Mouse (Mus musculus) MN1 (cell line): ENCODE data around the gene Hephl1.
"Not testable (repeated sequence)": the region's sequence is repeated elsewhere in the genome, so short reads cannot be mapped to it uniquely, and the experiment has no call there.

Experiments used
- DNase-seq: peaks from one replicate; pipeline ENCODE4 v3.0.0-alpha.2; 2016; ENCODE audit warnings: low spot score

The Hephl1 gene

GRCm38 (mm10) chr9:15112008-15112407 is at the start of gene Hephl1:
Gene Hephl1, minus strand, starts transcription at chr9:15112108.
- DNase-seq = no peak

GRCm38 (mm10) chr9:15149246-15149926 is 37.5 kb upstream of the Hephl1 start:
- no peak for DNase-seq

GRCm38 (mm10) chr9:15140546-15140945 is 28.6 kb upstream of the Hephl1 start:
- DNase-seq = no peak

GRCm38 (mm10) chr9:15125897-15126296 is 14.0 kb upstream of the Hephl1 start:
- DNase-seq = no peak

DNA sequence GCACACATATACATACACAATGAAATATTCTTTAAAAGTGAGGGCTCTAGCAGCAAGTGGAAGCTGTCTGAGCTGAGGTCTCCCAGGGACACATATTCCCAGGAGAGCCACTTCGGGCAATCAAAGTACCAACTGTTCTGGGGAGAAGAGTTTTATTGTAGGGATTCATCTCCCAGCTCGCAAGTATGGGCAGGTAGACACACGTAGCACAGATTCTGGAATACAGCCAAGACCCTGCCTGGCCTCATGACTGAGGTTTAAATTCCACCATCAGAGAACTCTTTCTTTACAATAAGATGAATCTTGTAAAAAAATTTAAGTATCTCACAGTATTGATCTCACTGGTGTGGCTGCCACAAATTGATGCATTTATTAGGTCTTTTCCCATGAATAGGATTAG is 10.5 kb upstream of the Hephl1 start:
- DNase-seq = no peak

GRCm38 (mm10) chr9:15120841-15121358 is 9.0 kb upstream of the Hephl1 start:
- DNase-seq = no peak

- no peak for DNase-seq
These were observed 8.3 kb upstream of the Hephl1 start for GRCm38 (mm10) chr9:15120209-15120608.

GRCm38 (mm10) chr9:15119515-15119914 is 7.6 kb upstream of the Hephl1 start:
- DNase-seq = no peak

- DNase-seq = no peak
These were observed 4.3 kb upstream of the Hephl1 start for GRCm38 (mm10) chr9:15116165-15116564.

DNA sequence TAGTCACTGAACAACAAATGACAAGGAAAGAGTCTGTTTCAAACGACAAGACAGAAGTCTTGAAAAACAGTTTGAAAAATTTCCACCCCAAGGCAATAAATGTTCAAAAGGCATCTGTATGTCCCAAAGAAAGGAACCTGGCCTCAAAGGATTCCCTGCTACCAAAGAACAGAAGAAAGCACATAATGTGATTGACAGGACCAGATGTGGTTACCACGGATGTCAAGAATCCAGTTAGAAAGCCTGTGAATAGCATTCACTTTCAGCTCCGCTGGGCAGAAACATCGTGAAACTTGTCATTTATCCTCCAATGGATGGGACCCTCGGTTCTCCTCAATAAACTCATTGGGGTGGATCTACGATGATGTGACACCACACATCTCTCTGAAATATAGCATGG is 2.2 kb upstream of the Hephl1 start:
- no peak for DNase-seq

GRCm38 (mm10) chr9:15108101-15108500 is 3.8 kb downstream of the Hephl1 start:
- DNase-seq = no peak

GRCm38 (mm10) chr9:15105136-15105535 is 6.8 kb downstream of the Hephl1 start:
- no peak for DNase-seq

DNA sequence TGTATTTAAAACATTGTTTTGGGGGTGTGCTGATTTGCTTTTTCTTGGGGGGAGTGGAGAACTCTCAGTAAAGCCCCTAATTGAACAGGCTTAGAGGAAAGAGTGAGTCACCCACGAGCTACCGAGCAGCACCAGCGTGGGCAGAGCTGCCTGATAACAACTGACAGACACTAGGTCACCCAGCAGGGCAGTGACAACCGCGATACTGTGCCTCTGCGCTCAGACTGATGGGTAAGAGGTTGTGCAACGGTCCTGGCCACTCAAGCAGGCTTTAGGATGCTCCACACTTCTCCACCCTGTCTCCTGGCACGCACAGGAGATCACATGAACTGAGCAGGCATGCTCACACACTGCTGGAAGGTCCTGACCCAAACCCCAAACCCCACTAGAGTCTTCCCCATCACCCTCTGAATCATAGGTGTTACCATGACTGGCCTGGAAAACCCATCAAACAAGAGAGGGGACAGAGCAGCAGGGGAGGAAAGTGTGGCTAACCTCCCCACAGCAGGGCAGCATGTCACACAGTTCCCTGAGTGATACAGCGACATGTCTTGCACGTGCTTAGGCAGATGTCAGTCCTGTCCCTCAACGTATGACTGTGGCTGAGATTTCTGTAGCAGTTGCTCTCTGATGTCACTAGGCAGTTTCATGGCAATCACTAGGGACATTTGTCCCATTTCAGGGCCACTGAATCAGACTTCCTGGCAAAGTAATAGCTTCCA is 8.2 kb downstream of the Hephl1 start:
- DNase-seq = no peak

DNA sequence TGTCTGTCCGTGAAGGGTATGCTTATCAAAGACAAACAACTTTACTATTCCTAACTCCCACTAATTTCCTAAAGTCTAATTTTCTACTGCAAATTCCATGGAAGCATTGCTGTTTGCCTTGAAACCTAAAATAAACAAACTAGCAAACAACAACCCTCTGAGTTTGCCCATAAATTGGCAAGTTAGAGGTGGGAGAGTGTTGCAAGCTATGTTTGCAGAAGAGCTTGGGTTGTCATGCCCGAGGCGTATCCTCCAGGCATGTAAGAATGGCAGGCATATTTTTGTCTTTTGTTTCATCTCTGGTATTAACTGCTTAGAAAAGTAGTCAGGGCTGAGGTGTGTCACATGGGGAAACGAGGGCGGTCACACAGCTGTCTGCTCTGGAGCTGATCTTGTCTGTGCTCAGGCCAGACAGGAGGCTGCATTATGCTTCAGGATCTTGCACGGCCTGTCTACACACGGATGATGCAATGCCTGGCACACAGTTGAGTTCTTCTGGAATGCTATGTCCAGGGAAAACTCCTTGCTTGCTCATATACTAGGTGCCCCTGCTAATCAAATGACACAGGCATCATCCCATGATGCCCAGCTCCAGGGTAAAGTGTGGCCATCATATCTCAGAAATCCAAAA is 10.3 kb downstream of the Hephl1 start:
- no peak for DNase-seq

- not testable (repeated sequence) for DNase-seq
These were observed 13.5 kb downstream of the Hephl1 start for GRCm38 (mm10) chr9:15098421-15098820.

DNA sequence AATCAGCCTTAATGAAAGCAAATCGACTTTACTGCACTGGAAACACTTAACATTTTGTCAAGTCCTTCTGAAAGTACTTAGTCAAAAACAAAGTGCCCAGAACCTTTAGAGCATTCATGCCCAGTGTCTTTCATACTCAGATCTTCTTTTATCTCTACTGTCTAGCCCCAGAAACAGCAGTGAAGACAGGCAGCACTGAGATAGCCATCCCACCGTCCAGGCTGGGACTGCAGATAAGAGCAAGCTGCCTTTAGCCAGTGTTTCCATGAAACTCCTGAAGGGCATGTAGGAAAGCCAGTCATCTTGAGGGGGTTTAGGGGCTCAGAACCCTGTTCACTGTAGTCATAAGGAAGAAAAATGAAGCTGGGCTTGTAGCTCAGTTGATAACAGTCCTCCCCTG is 14.7 kb downstream of the Hephl1 start:
- no peak for DNase-seq

DNA sequence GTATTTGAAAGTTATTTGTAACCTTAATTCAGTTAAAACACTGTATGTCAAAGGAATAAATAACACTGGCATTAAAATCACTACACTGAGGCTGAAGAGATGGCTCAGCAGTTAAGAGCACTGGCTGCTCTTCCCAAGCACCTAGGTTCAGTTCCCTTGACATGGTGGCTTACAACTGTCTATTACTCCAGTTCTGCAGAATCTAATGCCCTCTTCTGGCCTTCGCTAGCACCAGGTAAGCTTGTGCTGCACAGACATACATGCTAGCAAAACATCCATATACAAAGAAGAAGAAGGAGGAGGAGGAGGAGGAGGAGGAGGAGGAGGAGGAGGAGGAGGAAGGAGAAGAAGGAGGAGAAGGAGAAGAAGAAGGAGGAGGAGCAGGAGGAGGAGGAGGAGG is 15.7 kb downstream of the Hephl1 start:
- DNase-seq = no peak

- DNase-seq = no peak
These were observed 16.7 kb downstream of the Hephl1 start for GRCm38 (mm10) chr9:15095206-15095605.

GRCm38 (mm10) chr9:15068686-15069295 is 43.1 kb downstream of the Hephl1 start:
- no peak for DNase-seq

DNA sequence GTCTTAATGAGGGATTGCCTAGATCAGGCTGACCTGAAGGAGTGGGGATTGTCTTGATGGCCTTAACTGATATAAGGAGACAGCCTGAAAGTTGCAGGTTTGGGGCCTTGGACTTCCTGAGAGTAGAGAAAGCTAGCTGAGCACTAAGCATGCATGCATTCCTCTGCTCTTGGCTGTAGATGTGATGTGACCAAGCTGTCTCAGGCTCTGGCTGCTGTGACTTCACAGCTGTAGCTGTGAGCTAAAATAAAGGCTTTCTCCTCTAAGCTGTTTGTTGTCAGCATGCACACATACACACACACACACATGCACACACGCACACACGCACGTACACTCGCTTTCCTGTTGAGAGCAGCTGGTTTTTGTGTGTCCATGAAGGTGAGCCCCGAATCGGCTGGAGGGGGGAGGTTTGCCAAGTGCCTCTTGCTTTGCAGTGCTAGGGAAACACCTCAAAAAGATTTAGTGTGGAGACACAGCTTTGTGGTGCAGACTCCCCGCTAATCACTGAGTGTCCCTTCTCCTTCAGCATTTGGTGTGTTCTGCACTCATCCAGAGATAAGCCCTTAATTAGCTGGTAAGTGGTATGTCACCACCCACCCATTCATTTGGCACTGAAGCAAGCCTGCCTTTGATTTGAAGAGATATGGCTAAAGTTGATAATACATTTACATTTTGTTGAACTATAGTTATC is 43.8 kb downstream of the Hephl1 start:
- no peak for DNase-seq

GRCm38 (mm10) chr9:15064176-15064575 is 47.7 kb downstream of the Hephl1 start:
- no peak for DNase-seq

GRCm38 (mm10) chr9:15060847-15061246 is 51.1 kb downstream of the Hephl1 start:
- no peak for DNase-seq
